Mouse (Mus musculus) hindbrain, embryonic 11.5 days (tissue): Measurements from ENCODE around the gene Zbtb16. TPM values are rescaled to one million over a fixed set of nuclear protein-coding genes. Genes with fewer than 3 reads are reported as not detected.

Source experiments
- ATAC-seq: fragments of 200-750 bp; cut with Nextera tagmentation; 2 replicates; pipeline ENCODE4 v1.8.0; 2017; ENCODE audit warnings: mild to moderate bottlenecking, moderate TSS enrichment, moderate library complexity; ENCODE audit not compliant: low FRiP score
- DNase-seq: peaks from one replicate; pipeline ENCODE4 v3.0.0-alpha.2; 2015; ENCODE audit warnings: low spot score
- H3K27ac ChIP-seq: fragments of 300-500 bp; sonication (generic); 2 replicates; pipeline ENCODE4 v1.5.1; 2014; ENCODE audit warnings: mild to moderate bottlenecking, low read depth, low read length
- H3K27me3 ChIP-seq: fragments of 300-500 bp; sonication (generic); 2 replicates; pipeline ENCODE4 v1.6.1; 2014; ENCODE audit warnings: mild to moderate bottlenecking, low read length, moderate library complexity, mixed read lengths; ENCODE audit not compliant: control insufficient read depth, insufficient read depth
- H3K36me3 ChIP-seq: fragments of 300-500 bp; sonication (generic); 2 replicates; pipeline ENCODE4 v1.6.1; 2014; ENCODE audit warnings: mild to moderate bottlenecking, low read length, moderate library complexity, mixed read lengths; ENCODE audit not compliant: control insufficient read depth, insufficient read depth
- H3K4me1 ChIP-seq: fragments of 300-500 bp; sonication (generic); replicated peaks from 2 replicates; pipeline ENCODE4 v1.6.1; 2014; ENCODE audit warnings: low read length, mixed read lengths; ENCODE audit not compliant: control insufficient read depth, insufficient read depth
- H3K4me2 ChIP-seq: fragments of 300-500 bp; sonication (generic); replicated peaks from 2 replicates; pipeline ENCODE4 v1.6.1; 2014; ENCODE audit warnings: mild to moderate bottlenecking, low read depth, low read length
- H3K4me3 ChIP-seq: fragments of 300-500 bp; sonication (generic); 2 replicates; pipeline ENCODE4 v1.5.1; 2014; ENCODE audit warnings: low read depth, low read length
- H3K9ac ChIP-seq: fragments of 300-500 bp; sonication (generic); 2 replicates; pipeline ENCODE4 v1.6.1; 2014; ENCODE audit warnings: low read depth, low read length
- H3K9me3 ChIP-seq: fragments of 300-500 bp; sonication (generic); 2 replicates; pipeline ENCODE4 v1.6.1; 2016; ENCODE audit warnings: low read length; ENCODE audit not compliant: control insufficient read depth
- WGBS: fragments of 180-500 bp; shearing (Covaris S2); extraction: QIAGEN DNeasy Blood & Tissue Kit; methylation state at CpG from one replicate; pipeline ENCODE4 v1.1.7; 2014; 5-methylcytosine and 5-hydroxymethylcytosine counted together
- polyA plus RNA-seq: library from polyadenylated mRNA; unstranded; fragments of >200 nt; fragmentation: Nextera tagmentation; extraction: Ambion mirVana; gene quantifications from 2 replicates; pipeline ENCODE4 v1.2.1, GENCODE M21; 2014

The Zbtb16 gene
- polyA plus RNA-seq, 1 experiment from 2014 or later, result 10.6 TPM

GRCm38 (mm10) chr9:48693696-48694095 is 142.3 kb downstream of the Zbtb16 start:
- WGBS, result 31% methylated on average over 7 of the region's 7 CpGs

GRCm38 (mm10) chr9:48689718-48689980 is 146.4 kb downstream of the Zbtb16 start:
- WGBS, result 62% methylated on average over 1 of the region's 1 CpGs
- no peak for DNase-seq
- H3K27ac ChIP-seq, result no peak overlapping the region
- H3K9me3 ChIP-seq, result no peaks in the 10 kb centered on the region
- no peaks in the 10 kb centered on the region for H3K36me3 ChIP-seq
- peaks cover 6% of the 10 kb centered on the region for H3K4me1 ChIP-seq
- no peak overlapping the region for H3K9ac ChIP-seq
- H3K27me3 ChIP-seq, result no peaks in the 10 kb centered on the region
- H3K4me3 ChIP-seq, result no peak overlapping the region
- ATAC-seq, result no peak
- H3K4me2 ChIP-seq, result no peak overlapping the region

More at GRCm38 (mm10) chr9:48693696-48694095, 142.3 kb downstream of the Zbtb16 start:
- H3K27ac ChIP-seq, result no peak overlapping the region
- H3K4me3 ChIP-seq, result no peak overlapping the region
- no peaks in the 10 kb centered on the region for H3K36me3 ChIP-seq
- ATAC-seq (no peak), DNase-seq (no peak)
- no peaks in the 10 kb centered on the region for H3K9me3 ChIP-seq
- no peaks in the 10 kb centered on the region for H3K27me3 ChIP-seq
- no peak overlapping the region for H3K9ac ChIP-seq
- H3K4me1 ChIP-seq, result peaks cover 24% of the 10 kb centered on the region
- H3K4me2 ChIP-seq, result no peak overlapping the region

GRCm38 (mm10) chr9:48688859-48689717 is 146.9 kb downstream of the Zbtb16 start:
- no peak overlapping the region for H3K4me3 ChIP-seq
- 68% methylated on average over 6 of the region's 6 CpGs for WGBS
- 0 out of 2 replicates have a peak, but pooled peaks cover 4% of the 10 kb centered on the region for H3K4me1 ChIP-seq
- H3K9ac ChIP-seq, result no peak overlapping the region
- DNase-seq, result no peak
- H3K36me3 ChIP-seq, result no peaks in the 10 kb centered on the region
- no peak overlapping the region for H3K27ac ChIP-seq
- H3K9me3 ChIP-seq, result no peaks in the 10 kb centered on the region
- H3K27me3 ChIP-seq, result no peaks in the 10 kb centered on the region
- H3K4me2 ChIP-seq, result no peak overlapping the region
- no peak for ATAC-seq

GRCm38 (mm10) chr9:48687891-48688290 is 148.1 kb downstream of the Zbtb16 start:
- no peaks in the 10 kb centered on the region for H3K4me1 ChIP-seq
- no peak overlapping the region for H3K4me2 ChIP-seq
- DNase-seq (no peak), ATAC-seq (no peak)
- H3K36me3 ChIP-seq, result no peaks in the 10 kb centered on the region
- WGBS, result 73% methylated on average over 7 of the region's 7 CpGs
- H3K4me3 ChIP-seq, result no peak overlapping the region
- H3K27ac ChIP-seq, result no peak overlapping the region
- no peaks in the 10 kb centered on the region for H3K27me3 ChIP-seq
- no peaks in the 10 kb centered on the region for H3K9me3 ChIP-seq
- H3K9ac ChIP-seq, result no peak overlapping the region

GRCm38 (mm10) chr9:48685721-48686120 is 150.3 kb downstream of the Zbtb16 start:
- H3K4me1 ChIP-seq, result no peaks in the 10 kb centered on the region

GRCm38 (mm10) chr9:48684144-48684543 is 151.9 kb downstream of the Zbtb16 start:
- Histone ChIP-seq H3K4me2 (no peak overlapping the region), H3K4me1 (peaks cover 1% of the 10 kb centered on the region; the same call in 1 of the 2 replicates), H3K9me3 (no peaks in the 10 kb centered on the region), H3K27ac (no peak overlapping the region), H3K4me3 (no peak overlapping the region), H3K27me3 (no peaks in the 10 kb centered on the region), H3K36me3 (no peaks in the 10 kb centered on the region), H3K9ac (no peak overlapping the region)
- 69% methylated on average over 5 of the region's 5 CpGs for WGBS
- ATAC-seq (no peak), DNase-seq (no peak)

More at GRCm38 (mm10) chr9:48685721-48686120, 150.3 kb downstream of the Zbtb16 start:
- H3K4me2 ChIP-seq, result no peak overlapping the region
- DNase-seq (no peak), ATAC-seq (no peak)
- no peaks in the 10 kb centered on the region for H3K9me3 ChIP-seq
- 0 out of 2 replicates have a peak overlapping the region, but pooled peaks have one; percentile 17 for H3K27ac ChIP-seq
- H3K4me3 ChIP-seq, result no peak overlapping the region
- H3K36me3 ChIP-seq, result no peaks in the 10 kb centered on the region
- 70% methylated on average over 7 of the region's 7 CpGs for WGBS
- no peak overlapping the region for H3K9ac ChIP-seq
- no peaks in the 10 kb centered on the region for H3K27me3 ChIP-seq

- Histone ChIP-seq H3K9me3 (no peaks in the 10 kb centered on the region), H3K27me3 (no peaks in the 10 kb centered on the region), H3K4me2 (no peak overlapping the region), H3K36me3 (no peaks in the 10 kb centered on the region), H3K4me3 (no peak overlapping the region), H3K9ac (no peak overlapping the region), H3K4me1 (peaks cover 12% of the 10 kb centered on the region), H3K27ac (no peak overlapping the region)
- WGBS, result 86% methylated on average over 8 of the region's 8 CpGs
- ATAC-seq, result no peak
- no peak for DNase-seq
These were observed 154.8 kb downstream of the Zbtb16 start for GRCm38 (mm10) chr9:48681193-48681592.

- H3K27ac ChIP-seq, result peak overlapping the region; percentile 74
- DNase-seq, result peak; percentile 67
These were observed 157.3 kb downstream of the Zbtb16 start for GRCm38 (mm10) chr9:48678426-48679358.

More at GRCm38 (mm10) chr9:48678426-48679358, 157.3 kb downstream of the Zbtb16 start:
- peak; percentile 80 for ATAC-seq
- Histone ChIP-seq H3K27me3 (no peaks in the 10 kb centered on the region), H3K9ac (no peak overlapping the region; the same call in 1 of the 2 replicates), H3K4me3 (no peak overlapping the region), H3K4me1 (peaks cover 30% of the 10 kb centered on the region), H3K36me3 (no peaks in the 10 kb centered on the region), H3K4me2 (no peak overlapping the region), H3K9me3 (no peaks in the 10 kb centered on the region)
- 18% methylated on average over 19 of the region's 19 CpGs for WGBS
